Mouse (Mus musculus) limb, embryonic 10.5 days (tissue): Measurements from ENCODE around the gene Pgap2. TPM values are rescaled to one million over a fixed set of nuclear protein-coding genes. Genes with fewer than 3 reads are reported as not detected.
A peak's percentile ranks its signal among the peaks of the same experiment; 100 is the strongest.

Experiments used
- DNase-seq: peaks from one replicate; pipeline ENCODE4 v3.0.0-alpha.2; 2017; ENCODE audit warnings: low spot score
- H3K27ac ChIP-seq: fragments of 300-500 bp; sonication (generic); 2 replicates; pipeline ENCODE4 v1.5.1; 2016; ENCODE audit warnings: mild to moderate bottlenecking
- H3K27me3 ChIP-seq: fragments of 300-500 bp; sonication (generic); 2 replicates; pipeline ENCODE4 v1.6.1; 2016; ENCODE audit warnings: low read depth, mild to moderate bottlenecking; ENCODE audit not compliant: poor library complexity, severe bottlenecking
- H3K36me3 ChIP-seq: fragments of 300-500 bp; sonication (generic); 2 replicates; pipeline ENCODE4 v1.6.1; 2016; ENCODE audit warnings: mild to moderate bottlenecking, moderate library complexity
- H3K4me1 ChIP-seq: fragments of 300-500 bp; sonication (generic); 2 replicates; pipeline ENCODE4 v1.6.1; 2016
- H3K4me3 ChIP-seq: fragments of 300-500 bp; sonication (generic); 2 replicates; pipeline ENCODE4 v1.5.1; 2016; ENCODE audit warnings: mild to moderate bottlenecking, moderate library complexity
- H3K9me3 ChIP-seq: fragments of 300-500 bp; sonication (generic); replicated peaks from 2 replicates; pipeline ENCODE4 v1.6.1; 2016; ENCODE audit warnings: mild to moderate bottlenecking
- WGBS: fragments of 180-500 bp; shearing (Covaris S2); methylation state at CpG from one replicate; pipeline ENCODE4 v1.1.7; 2016; 5-methylcytosine and 5-hydroxymethylcytosine counted together
- polyA plus RNA-seq: library from polyadenylated mRNA; unstranded; fragments of >200 nt; fragmentation: Nextera tagmentation; extraction: Ambion mirVana; gene quantifications from 2 replicates; pipeline ENCODE4 v1.2.1, GENCODE M21; 2016

The Pgap2 gene
- polyA plus RNA-seq, 1 experiment from 2014 or later, result 68.5 TPM

DNA sequence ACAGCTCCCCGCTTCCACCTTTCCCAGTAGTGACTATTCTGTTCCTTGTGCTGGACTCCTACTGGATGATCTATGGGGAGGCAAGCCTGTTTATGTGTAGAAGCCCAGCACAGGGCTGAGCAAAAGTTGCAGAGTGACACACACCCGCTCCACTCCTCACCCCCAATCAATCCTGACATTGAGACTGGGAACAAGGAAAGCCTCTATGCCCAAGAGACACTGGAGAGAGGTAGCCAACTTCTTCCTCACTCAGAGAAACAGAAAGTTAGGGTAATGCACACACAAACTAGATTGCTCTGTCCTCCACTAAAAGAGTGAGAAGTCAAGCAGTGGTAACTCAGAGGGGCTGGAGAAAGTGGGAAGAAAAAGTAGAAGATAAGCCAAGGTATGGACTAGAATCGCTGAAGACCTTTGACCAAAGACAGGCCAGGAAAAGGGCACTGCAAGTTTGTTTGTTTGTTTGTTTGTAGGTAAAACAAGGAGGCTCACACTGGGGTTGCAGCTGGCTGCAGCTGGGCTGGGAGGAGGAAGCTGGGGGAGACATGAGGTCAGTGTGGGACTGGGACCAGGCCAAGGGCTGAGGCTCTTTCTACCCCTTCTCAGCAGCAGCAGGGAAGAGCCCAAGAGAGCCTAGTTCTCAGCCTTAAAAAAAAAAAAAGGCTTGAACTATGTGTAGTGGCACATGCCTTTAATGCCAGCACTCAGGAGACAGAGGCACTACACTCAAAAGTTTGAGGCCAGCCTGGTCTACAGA is 35.0 kb downstream of the Pgap2 start:
- Histone ChIP-seq H3K9me3 (no peaks in the 10 kb centered on the region), H3K4me3 (no peak overlapping the region), H3K36me3 (peaks cover 45% of the 10 kb centered on the region), H3K4me1 (peaks cover 53% of the 10 kb centered on the region), H3K27me3 (no peaks in the 10 kb centered on the region), H3K27ac (no peak overlapping the region)
- WGBS, result 87% methylated on average over 3 of the region's 3 CpGs
- DNase-seq, result no peak

DNA sequence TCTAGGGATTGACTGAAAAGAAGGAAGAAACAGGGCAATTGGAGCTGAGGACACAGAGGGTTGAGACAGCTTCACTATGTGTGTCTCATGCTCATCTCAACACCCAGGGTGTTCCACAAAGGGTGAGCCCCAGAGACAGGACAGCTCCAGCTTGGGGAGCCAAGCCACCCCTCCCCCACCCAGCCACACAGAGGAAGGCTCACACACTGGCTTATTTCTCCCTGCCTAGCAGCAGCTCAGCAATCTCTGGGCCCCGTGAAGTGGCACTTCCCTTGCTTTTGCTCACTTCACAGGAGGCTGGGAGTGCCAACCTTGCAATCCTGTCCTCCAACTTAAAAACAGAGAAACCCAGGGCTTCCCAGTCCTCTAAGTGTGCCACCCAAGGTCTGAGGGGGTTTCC is 35.8 kb downstream of the Pgap2 start:
- H3K4me1 ChIP-seq, result peaks cover 53% of the 10 kb centered on the region
- peak overlapping the region; percentile 4; the same call in 1 of the 2 replicates for H3K4me3 ChIP-seq
- H3K36me3 ChIP-seq, result peaks cover 37% of the 10 kb centered on the region
- DNase-seq, result no peak
- H3K27ac ChIP-seq, result no peak overlapping the region
- no peaks in the 10 kb centered on the region for H3K9me3 ChIP-seq
- H3K27me3 ChIP-seq, result no peaks in the 10 kb centered on the region
- 14% methylated on average over 1 of the region's 1 CpGs for WGBS

DNA sequence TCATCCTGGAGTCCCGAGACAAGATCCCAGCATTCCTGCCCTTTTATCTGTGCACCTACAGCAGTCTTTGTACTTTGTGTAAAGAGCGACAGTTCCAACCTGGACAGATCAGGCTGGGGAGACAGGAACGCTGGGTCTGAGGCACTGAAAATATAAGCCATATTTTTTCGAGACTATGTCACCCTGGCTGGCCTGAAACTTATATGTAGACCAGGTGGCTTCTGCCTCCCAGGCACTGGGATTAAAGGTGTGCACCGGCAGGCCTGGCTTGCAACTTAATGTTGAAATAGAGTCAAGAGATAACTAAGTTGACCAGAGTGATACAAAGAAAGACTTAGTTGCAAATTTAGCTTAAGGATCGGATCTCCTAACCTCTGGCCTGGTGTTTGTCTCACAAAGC is 36.3 kb downstream of the Pgap2 start:
- peaks cover 57% of the 10 kb centered on the region for H3K4me1 ChIP-seq
- 56% methylated on average over 6 of the region's 6 CpGs for WGBS
- H3K4me3 ChIP-seq, result peak overlapping the region; percentile 4; the same call in 1 of the 2 replicates
- H3K9me3 ChIP-seq, result no peaks in the 10 kb centered on the region
- H3K27ac ChIP-seq, result no peak overlapping the region
- DNase-seq, result no peak
- H3K36me3 ChIP-seq, result peaks cover 32% of the 10 kb centered on the region
- no peaks in the 10 kb centered on the region for H3K27me3 ChIP-seq

- WGBS, result 51% methylated on average over 12 of the region's 12 CpGs
- H3K4me3 ChIP-seq, result 0 out of 2 replicates have a peak overlapping the region, but pooled peaks have one; percentile 79
- DNase-seq, result no peak
- H3K36me3 ChIP-seq, result peaks cover 23% of the 10 kb centered on the region
- no peaks in the 10 kb centered on the region for H3K27me3 ChIP-seq
- H3K9me3 ChIP-seq, result no peaks in the 10 kb centered on the region
- peaks cover 57% of the 10 kb centered on the region for H3K4me1 ChIP-seq
- H3K27ac ChIP-seq, result peak overlapping the region; percentile 51; the same call in 1 of the 2 replicates
These were observed 37.2 kb downstream of the Pgap2 start for GRCm38 (mm10) chr7:102246956-102247797.

DNA sequence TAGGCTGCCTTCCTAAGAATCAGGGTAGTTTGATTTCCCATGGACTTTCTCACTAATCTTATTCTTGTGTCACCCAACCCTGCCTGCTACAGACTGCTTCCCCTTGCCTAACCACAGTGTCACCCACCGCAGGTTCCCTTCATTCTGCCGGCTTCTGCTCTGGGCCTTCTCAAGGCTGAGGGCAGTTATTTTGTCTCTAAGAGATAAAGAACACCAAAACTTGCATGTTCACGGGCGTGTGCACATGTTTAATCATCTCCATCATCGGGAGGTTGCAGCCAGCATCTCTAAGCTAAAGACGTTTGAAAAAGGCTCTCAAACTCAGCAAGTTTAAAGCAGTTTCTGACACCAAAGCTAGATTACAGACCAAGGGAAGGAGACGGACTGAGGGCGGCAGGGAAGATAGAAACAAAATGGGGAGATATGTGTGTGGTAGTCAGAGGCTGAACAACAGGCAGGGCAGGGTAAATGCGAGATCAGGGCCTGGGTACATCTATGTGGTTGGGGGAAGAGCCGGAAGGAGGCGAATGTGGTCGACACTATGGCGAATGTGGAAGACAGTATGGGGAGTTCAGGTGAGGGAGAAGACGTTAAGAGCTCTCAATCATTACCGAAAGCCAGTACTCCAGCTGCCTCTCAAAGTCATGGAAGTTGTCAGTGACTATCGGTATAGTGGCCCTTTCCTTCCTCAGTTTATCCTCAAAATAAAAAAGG is 38.8 kb downstream of the Pgap2 start:
- Histone ChIP-seq H3K27me3 (no peaks in the 10 kb centered on the region), H3K9me3 (no peaks in the 10 kb centered on the region), H3K27ac (peak overlapping the region; percentile 98), H3K4me1 (peaks cover 58% of the 10 kb centered on the region), H3K4me3 (peak overlapping the region; percentile 79), H3K36me3 (peaks cover 7% of the 10 kb centered on the region)
- DNase-seq, result no peak
- 28% methylated on average over 16 of the region's 16 CpGs for WGBS

DNA sequence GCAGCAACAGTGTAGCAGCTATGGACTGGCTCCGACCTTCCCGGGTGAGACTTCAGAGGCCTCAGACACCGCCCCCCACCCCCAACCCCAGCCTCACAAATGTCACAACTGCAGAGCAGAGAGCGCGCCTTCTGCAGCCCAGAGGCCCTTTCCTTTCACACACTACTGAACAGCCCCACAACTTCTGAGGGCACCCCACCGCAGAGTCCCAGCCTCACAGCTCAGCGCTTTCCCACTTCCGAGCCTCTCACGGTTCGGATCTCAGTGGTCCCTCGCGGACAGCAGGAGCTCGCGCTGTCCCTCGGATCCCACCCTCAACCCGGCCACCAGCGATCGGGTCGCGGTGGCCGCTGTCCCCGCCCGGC is 39.5 kb downstream of the Pgap2 start:
- H3K4me1 ChIP-seq, result peaks cover 55% of the 10 kb centered on the region
- H3K27me3 ChIP-seq, result no peaks in the 10 kb centered on the region
- H3K36me3 ChIP-seq, result peaks cover 2% of the 10 kb centered on the region; the same call in 1 of the 2 replicates
- WGBS, result under 1% methylated on average over 23 of the region's 23 CpGs
- H3K9me3 ChIP-seq, result no peaks in the 10 kb centered on the region
- no peak for DNase-seq
- H3K4me3 ChIP-seq, result peak overlapping the region; percentile 79
- H3K27ac ChIP-seq, result peak overlapping the region; percentile 98

- H3K27me3 ChIP-seq, result no peaks in the 10 kb centered on the region
- H3K27ac ChIP-seq, result peak overlapping the region; percentile 98
- DNase-seq, result peak; percentile 86
- no peaks in the 10 kb centered on the region for H3K9me3 ChIP-seq
- 1% methylated on average over 42 of the region's 49 CpGs for WGBS
- no peaks in the 10 kb centered on the region for H3K36me3 ChIP-seq
- peak overlapping the region; percentile 79 for H3K4me3 ChIP-seq
- peaks cover 51% of the 10 kb centered on the region for H3K4me1 ChIP-seq
These were observed 40.1 kb downstream of the Pgap2 start for GRCm38 (mm10) chr7:102249896-102250630.

- under 1% methylated on average over 33 of the region's 33 CpGs for WGBS
- H3K4me3 ChIP-seq, result peak overlapping the region; percentile 79
- no peaks in the 10 kb centered on the region for H3K27me3 ChIP-seq
- peaks cover 45% of the 10 kb centered on the region for H3K4me1 ChIP-seq
- no peaks in the 10 kb centered on the region for H3K9me3 ChIP-seq
- H3K36me3 ChIP-seq, result no peaks in the 10 kb centered on the region
- DNase-seq, result peak; percentile 91
- H3K27ac ChIP-seq, result peak overlapping the region; percentile 98
These were observed 40.7 kb downstream of the Pgap2 start for GRCm38 (mm10) chr7:102250631-102251214.

DNA sequence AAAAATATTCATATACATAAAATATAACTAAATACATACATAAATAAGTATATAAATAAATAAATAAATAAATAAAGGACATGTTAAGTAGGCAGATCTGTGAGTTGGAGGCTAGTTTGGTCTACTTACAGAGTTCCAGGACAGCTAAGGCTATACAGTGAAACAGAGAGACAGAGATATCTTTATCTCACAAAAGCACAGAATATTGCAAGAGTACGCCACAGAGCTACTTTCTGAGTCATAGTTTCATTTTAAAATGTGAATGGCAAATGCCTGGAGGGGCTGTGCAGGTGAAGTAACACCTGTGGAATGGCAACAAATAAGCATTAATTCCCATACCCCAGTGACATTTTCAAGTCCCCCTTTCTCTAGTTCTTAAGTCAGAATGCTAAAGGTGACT is 43.6 kb downstream of the Pgap2 start:
- Histone ChIP-seq H3K9me3 (no peaks in the 10 kb centered on the region), H3K36me3 (no peaks in the 10 kb centered on the region), H3K27ac (no peak overlapping the region), H3K4me1 (peaks cover 16% of the 10 kb centered on the region), H3K4me3 (no peak overlapping the region), H3K27me3 (no peaks in the 10 kb centered on the region)
- 93% methylated on average over 1 of the region's 1 CpGs for WGBS
- DNase-seq, result no peak

GRCm38 (mm10) chr7:102255954-102256353 is 45.9 kb downstream of the Pgap2 start, which contains the start of gene Rhog:
Gene Rhog, minus strand, starts transcription at chr7:102256054.
- no peaks in the 10 kb centered on the region for H3K9me3 ChIP-seq
- 86% methylated on average over 3 of the region's 3 CpGs for WGBS
- H3K4me3 ChIP-seq, result no peak within 1 kb of the TSS

GRCm38 (mm10) chr7:102256636-102257035 is 46.6 kb downstream of the Pgap2 start:
- 0 out of 2 replicates have a peak, but pooled peaks cover 3% of the 10 kb centered on the region for H3K4me1 ChIP-seq
- H3K9me3 ChIP-seq, result no peaks in the 10 kb centered on the region
- no peak for DNase-seq
- no peaks in the 10 kb centered on the region for H3K27me3 ChIP-seq
- no peak overlapping the region for H3K27ac ChIP-seq
- no peak overlapping the region for H3K4me3 ChIP-seq
- no peaks in the 10 kb centered on the region for H3K36me3 ChIP-seq
- 81% methylated on average over 3 of the region's 3 CpGs for WGBS

More at GRCm38 (mm10) chr7:102255954-102256353, 45.9 kb downstream of the Pgap2 start, which contains the start of gene Rhog:
- H3K27ac ChIP-seq, result no peak within 1 kb of the TSS
- peaks cover 6% of the 10 kb centered on the region for H3K4me1 ChIP-seq
- no peaks in the 10 kb centered on the region for H3K36me3 ChIP-seq
- no peaks in the 10 kb centered on the region for H3K27me3 ChIP-seq
- no peak for DNase-seq

DNA sequence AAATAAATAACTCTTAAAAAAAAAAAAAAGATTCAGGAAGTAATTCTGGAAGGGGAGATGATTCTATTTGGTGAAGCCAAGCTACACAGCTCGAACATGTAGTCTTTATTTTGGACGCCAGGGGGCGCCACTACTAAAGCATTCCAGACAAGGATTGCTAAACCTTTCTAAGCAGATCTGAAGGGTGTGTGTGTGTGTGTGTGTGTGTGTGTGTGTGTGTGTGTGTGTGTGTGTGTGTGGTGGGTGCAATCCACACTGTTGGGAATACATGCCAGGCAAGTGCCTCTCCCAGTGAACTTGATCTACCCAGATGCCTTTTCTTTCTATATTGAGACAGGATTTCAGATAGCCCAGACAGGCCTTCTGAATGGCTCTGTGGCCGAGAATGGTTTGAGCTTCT is 48.2 kb downstream of the Pgap2 start:
- Histone ChIP-seq H3K36me3 (no peaks in the 10 kb centered on the region), H3K27ac (no peak overlapping the region), H3K4me3 (no peak overlapping the region), H3K9me3 (no peaks in the 10 kb centered on the region), H3K27me3 (no peaks in the 10 kb centered on the region), H3K4me1 (no peaks in the 10 kb centered on the region)
- WGBS, result 21% methylated on average over 4 of the region's 4 CpGs
- peak; percentile 85 for DNase-seq
